ENCODE assay signal across 21 mouse cellular contexts in the genomic region with DNA sequence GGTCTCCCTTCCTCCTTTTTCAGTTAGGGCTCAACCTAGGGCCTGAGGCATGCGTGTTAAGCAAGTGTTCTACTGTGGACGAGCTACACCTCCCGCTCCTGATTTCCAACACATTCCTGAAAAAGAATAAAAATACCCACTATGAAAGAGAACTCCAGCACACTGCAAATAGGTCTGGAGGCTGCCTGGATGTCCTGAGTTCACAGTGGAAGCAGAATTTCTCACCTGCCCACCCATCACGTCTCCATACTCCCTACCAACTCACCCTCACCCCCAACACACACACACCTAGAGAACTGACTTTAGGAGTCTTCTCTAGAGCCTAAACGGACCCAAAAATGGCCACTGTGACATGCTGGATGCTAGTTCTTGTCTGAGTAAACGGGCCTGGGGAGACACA.
"Had no signal": no experiment of that assay in that cellular context is flagged by ENCODE, and none has a peak within 500 bp of the region (broad histone marks: within the 10 kb centered on the region; RNA-seq: fewer than 3 reads in every experiment).

No protein-coding gene starts in this region.

- H3K9ac ChIP-seq: limb, embryonic 12.5 days; limb, embryonic 15.5 days; liver, embryonic 14.5 days; liver, postnatal 0 days; lung, embryonic 14.5 days; midbrain, embryonic 12.5 days; midbrain, embryonic 15.5 days; neural tube, embryonic 12.5 days; neural tube, embryonic 15.5 days had no signal

- H3K27me3 ChIP-seq: limb, embryonic 15.5 days; midbrain, embryonic 15.5 days; neural tube, embryonic 12.5 days; neural tube, embryonic 15.5 days had no signal

- H3K36me3 ChIP-seq: limb, embryonic 12.5 days; limb, embryonic 15.5 days; midbrain, embryonic 12.5 days; midbrain, embryonic 15.5 days; neural tube, embryonic 12.5 days; neural tube, embryonic 15.5 days had no signal

- DNase-seq: kidney, adult 9 months; kidney, postnatal 25 days; layer of hippocampus, adult 9-11 months; left cerebral cortex, postnatal 4 days; liver, postnatal 0 days; lung, embryonic 14.5 days; right cerebral cortex, postnatal 25 days; thymus, adult 18-20 months; thymus, postnatal 36 days had no signal

- H3K4me1 ChIP-seq: limb, embryonic 12.5 days; midbrain, embryonic 15.5 days had no signal

- H3K4me3 ChIP-seq: layer of hippocampus, adult 2 months; limb, embryonic 12.5 days; limb, embryonic 15.5 days; midbrain, embryonic 12.5 days; midbrain, embryonic 15.5 days; neural tube, embryonic 12.5 days; neural tube, embryonic 15.5 days had no signal

- H3K4me2 ChIP-seq: limb, embryonic 12.5 days; limb, embryonic 15.5 days; liver, embryonic 11.5 days; lung, embryonic 14.5 days; midbrain, embryonic 12.5 days; midbrain, embryonic 15.5 days; neural tube, embryonic 12.5 days; neural tube, embryonic 15.5 days had no signal

- H3K9me3 ChIP-seq: limb, embryonic 12.5 days; limb, embryonic 15.5 days; midbrain, embryonic 12.5 days; midbrain, embryonic 15.5 days; neural tube, embryonic 12.5 days; neural tube, embryonic 15.5 days had no signal

- H3K27ac ChIP-seq: kidney, postnatal 0 days; layer of hippocampus, adult 2 months; limb, embryonic 12.5 days; limb, embryonic 15.5 days; liver, embryonic 14.5 days; macrophage; midbrain, embryonic 12.5 days; midbrain, embryonic 15.5 days; neural tube, embryonic 12.5 days; neural tube, embryonic 15.5 days had no signal

- ATAC-seq: liver, postnatal 0 days; lung, postnatal 0 days; midbrain, embryonic 15.5 days had no signal
